Mouse (Mus musculus): ENCODE results near the gene Atmin. TPM values are rescaled to one million over a fixed set of nuclear protein-coding genes. Genes with fewer than 3 reads are reported as not detected.

Atmin gene
- polyA plus RNA-seq, 1 experiment from 2014 or later: 13.0 TPM

- ATAC-seq (ENCODE audit: borderline replicate concordance, extremely low read depth, low FRiP score, low TSS enrichment): peak; percentile 100
- WGBS: under 1% methylated on average over 56 of the region's 56 CpGs
- Histone ChIP-seq H3K4me3 (peak within 1 kb of the TSS; percentile 72), H3K27ac (peak within 1 kb of the TSS; percentile 62), H3K9ac (peak within 1 kb of the TSS; percentile 60), H3K36me3 (no peaks in the 10 kb centered on the region), H3K4me1 (peaks cover 13% of the 10 kb centered on the region), H3K4me2 (peak within 1 kb of the TSS; percentile 92), H3K9me3 (no peaks in the 10 kb centered on the region), H3K27me3 (no peaks in the 10 kb centered on the region)
These were observed 50.1 kb downstream of the Atmin start, which contains the start of gene Gcsh for GRCm38 (mm10) chr8:116993095-116993867. Gene Gcsh, minus strand, starts transcription at chr8:116993537.

GRCm38 (mm10) chr8:116994016-116994716, 51.0 kb downstream of the Atmin start:
- H3K9me3 ChIP-seq: no peaks in the 10 kb centered on the region
- 57% methylated on average over 11 of the region's 11 CpGs for WGBS
- H3K36me3 ChIP-seq: no peaks in the 10 kb centered on the region
- no peak overlapping the region for H3K27ac ChIP-seq
- H3K27me3 ChIP-seq: no peaks in the 10 kb centered on the region
- peak overlapping the region; percentile 28 for H3K9ac ChIP-seq
- H3K4me3 ChIP-seq: peak overlapping the region; percentile 72
- no peak for ATAC-seq (ENCODE audit: borderline replicate concordance, extremely low read depth, low FRiP score, low TSS enrichment)
- H3K4me1 ChIP-seq: peaks cover 13% of the 10 kb centered on the region
- peak overlapping the region; percentile 92 for H3K4me2 ChIP-seq

Other genes with a start within 250 kb of the Atmin start
- gene Cdyl2, start 210.4 kb upstream of the Atmin start, polyA plus RNA-seq (2015; fragmentation: Nextera tagmentation; extraction: Ambion mirVana): 6.9 and 7.2 TPM in 2 replicates
- gene Cmc2, start 21.9 kb upstream of the Atmin start, polyA plus RNA-seq (2015; fragmentation: Nextera tagmentation; extraction: Ambion mirVana): 85.7 and 86.6 TPM in 2 replicates
- gene Cenpn, start 21.7 kb upstream of the Atmin start, polyA plus RNA-seq (2015; fragmentation: Nextera tagmentation; extraction: Ambion mirVana): 45.7 and 46.5 TPM in 2 replicates
- 2.4 and 2.8 TPM in 2 replicates for gene 1700030J22Rik, start 35.6 kb downstream of the Atmin start, polyA plus RNA-seq (2015; fragmentation: Nextera tagmentation; extraction: Ambion mirVana)
- 113 TPM in 2 replicates for gene Gcsh, start 50.1 kb downstream of the Atmin start, polyA plus RNA-seq (2015; fragmentation: Nextera tagmentation; extraction: Ambion mirVana)
- gene Pkd1l2, start 139.1 kb downstream of the Atmin start, polyA plus RNA-seq (2015; fragmentation: Nextera tagmentation; extraction: Ambion mirVana): not detected in 2 replicates
- 0.52 and 0.72 TPM in 2 replicates for gene Bco1, start 152.5 kb downstream of the Atmin start, polyA plus RNA-seq (2015; fragmentation: Nextera tagmentation; extraction: Ambion mirVana)
- gene Gan, start 214.7 kb downstream of the Atmin start, polyA plus RNA-seq (2015; fragmentation: Nextera tagmentation; extraction: Ambion mirVana): 2.1 and 2.3 TPM in 2 replicates

Data from lung, embryonic 15.5 days (tissue).